Mouse (Mus musculus): ENCODE data around the gene Bax.

The Bax gene

DNA sequence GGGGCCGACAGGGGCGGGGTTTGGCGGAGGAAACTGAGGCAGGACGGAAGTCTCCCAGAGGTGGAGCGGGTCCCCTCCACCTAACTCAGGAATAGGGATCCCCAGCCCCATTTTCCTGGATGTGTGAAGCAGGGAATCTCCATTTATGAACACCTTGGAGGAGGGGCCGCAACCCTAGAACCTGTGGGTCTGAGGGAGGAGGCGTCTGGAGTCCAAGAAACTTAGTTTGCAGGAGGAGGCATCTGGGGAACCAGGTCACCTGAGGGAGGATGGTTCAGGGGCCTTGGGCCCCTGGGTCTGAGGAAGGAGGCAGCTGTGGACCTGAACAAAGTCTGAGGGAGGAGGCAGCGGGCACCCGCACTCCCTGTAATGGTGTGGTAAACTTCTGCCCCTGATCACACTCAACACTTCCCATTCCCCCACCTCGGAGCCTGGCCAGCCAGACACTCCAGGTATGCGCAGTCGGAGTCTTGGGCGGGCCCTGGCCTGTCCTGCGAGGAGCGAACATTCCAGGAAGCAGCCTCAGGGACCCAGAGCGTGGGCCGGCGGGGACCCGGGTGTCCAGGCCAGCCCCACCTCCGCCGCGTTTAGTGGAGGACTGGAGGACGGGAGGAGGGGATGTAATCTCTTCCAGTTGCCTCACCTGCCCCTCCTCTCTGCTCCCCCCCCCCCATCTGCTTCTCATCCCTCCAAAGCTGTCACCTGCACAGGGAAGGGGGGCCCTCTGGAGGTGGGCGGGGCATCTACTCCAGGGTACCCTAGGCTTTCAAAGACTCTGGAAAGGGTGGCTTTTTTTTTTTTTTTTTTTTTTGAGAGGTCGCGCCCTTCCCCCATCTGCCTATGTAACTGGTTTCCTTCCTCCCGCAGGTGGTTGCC lies 52.6 kb downstream of the Bax start:
- no peak for DNase-seq

- no peak for DNase-seq
These were observed 53.4 kb downstream of the Bax start, which contains the start of gene Ntf5 for GRCm38 (mm10) chr7:45413113-45413863. TSS of gene Ntf5 (plus strand) at chr7:45413695.

- no peak for DNase-seq
These were observed 54.3 kb downstream of the Bax start for GRCm38 (mm10) chr7:45412421-45412820.
